Mouse (Mus musculus): Measurements from ENCODE around the gene Akap13. TPM values are rescaled to one million over a fixed set of nuclear protein-coding genes. Genes with fewer than 3 reads are reported as not detected.

The Akap13 gene
- polyA plus RNA-seq, 1 experiment from 2014 or later = 48.5 TPM

GRCm38 (mm10) chr7:75587727-75588126 is 132.4 kb downstream of the Akap13 start:
- Histone ChIP-seq H3K9ac (no peak overlapping the region), H3K4me3 (no peak overlapping the region), H3K4me2 (replicated peaks) (no peak overlapping the region), H3K9me3 (no peaks in the 10 kb centered on the region), H3K36me3 (0 out of 2 replicates have a peak, but pooled peaks cover 6% of the 10 kb centered on the region), H3K4me1 (0 out of 2 replicates have a peak, but pooled peaks cover 4% of the 10 kb centered on the region), H3K27ac (no peak overlapping the region), H3K27me3 (no peaks in the 10 kb centered on the region)
- WGBS = 86% methylated on average over 5 of the region's 5 CpGs
- no peak for ATAC-seq (ENCODE audit: insufficient number of reproducible peaks, insufficient read depth, low FRiP score, low TSS enrichment)

- WGBS = 92% methylated on average over 8 of the region's 8 CpGs
- Histone ChIP-seq H3K27ac (no peak overlapping the region), H3K9ac (no peak overlapping the region), H3K36me3 (0 out of 2 replicates have a peak, but pooled peaks cover 6% of the 10 kb centered on the region), H3K4me2 (replicated peaks) (no peak overlapping the region), H3K4me1 (0 out of 2 replicates have a peak, but pooled peaks cover 4% of the 10 kb centered on the region), H3K4me3 (no peak overlapping the region), H3K27me3 (no peaks in the 10 kb centered on the region), H3K9me3 (no peaks in the 10 kb centered on the region)
- no peak for ATAC-seq (ENCODE audit: insufficient number of reproducible peaks, insufficient read depth, low FRiP score, low TSS enrichment)
Observed at GRCm38 (mm10) chr7:75589304-75589973, 134.1 kb downstream of the Akap13 start.

GRCm38 (mm10) chr7:75591961-75592360 is 136.6 kb downstream of the Akap13 start:
- ATAC-seq (ENCODE audit: insufficient number of reproducible peaks, insufficient read depth, low FRiP score, low TSS enrichment) = no peak
- H3K9me3 ChIP-seq = no peaks in the 10 kb centered on the region
- WGBS = 88% methylated on average over 1 of the region's 1 CpGs
- no peak overlapping the region for H3K4me2 ChIP-seq (replicated peaks)
- no peaks in the 10 kb centered on the region for H3K27me3 ChIP-seq
- H3K27ac ChIP-seq = no peak overlapping the region
- 0 out of 2 replicates have a peak, but pooled peaks cover 6% of the 10 kb centered on the region for H3K36me3 ChIP-seq
- no peak overlapping the region for H3K4me3 ChIP-seq
- peaks cover 6% of the 10 kb centered on the region; the same call in 1 of the 2 replicates for H3K4me1 ChIP-seq
- no peak overlapping the region for H3K9ac ChIP-seq

- Histone ChIP-seq H3K9me3 (no peaks in the 10 kb centered on the region), H3K9ac (no peak overlapping the region), H3K27me3 (no peaks in the 10 kb centered on the region), H3K4me2 (replicated peaks) (no peak overlapping the region), H3K4me3 (no peak overlapping the region), H3K4me1 (peaks cover 6% of the 10 kb centered on the region; the same call in 1 of the 2 replicates), H3K36me3 (0 out of 2 replicates have a peak, but pooled peaks cover 3% of the 10 kb centered on the region), H3K27ac (no peak overlapping the region)
- WGBS = 51% methylated on average over 5 of the region's 5 CpGs
- no peak for ATAC-seq (ENCODE audit: insufficient number of reproducible peaks, insufficient read depth, low FRiP score, low TSS enrichment)
Observed at GRCm38 (mm10) chr7:75594801-75595200, 139.5 kb downstream of the Akap13 start.

- Histone ChIP-seq H3K9ac (no peak overlapping the region), H3K9me3 (no peaks in the 10 kb centered on the region), H3K27ac (no peak overlapping the region), H3K27me3 (no peaks in the 10 kb centered on the region), H3K4me3 (no peak overlapping the region), H3K36me3 (0 out of 2 replicates have a peak, but pooled peaks cover 3% of the 10 kb centered on the region), H3K4me2 (replicated peaks) (no peak overlapping the region), H3K4me1 (peaks cover 6% of the 10 kb centered on the region; the same call in 1 of the 2 replicates)
- ATAC-seq (ENCODE audit: insufficient number of reproducible peaks, insufficient read depth, low FRiP score, low TSS enrichment) = no peak
Observed at GRCm38 (mm10) chr7:75595268-75595667, 139.9 kb downstream of the Akap13 start.

GRCm38 (mm10) chr7:75596058-75596748 is 140.9 kb downstream of the Akap13 start:
- Histone ChIP-seq H3K9ac (no peak overlapping the region), H3K4me2 (replicated peaks) (no peak overlapping the region), H3K9me3 (no peaks in the 10 kb centered on the region), H3K27me3 (no peaks in the 10 kb centered on the region), H3K4me3 (no peak overlapping the region), H3K27ac (no peak overlapping the region), H3K4me1 (peaks cover 6% of the 10 kb centered on the region; the same call in 1 of the 2 replicates), H3K36me3 (no peaks in the 10 kb centered on the region)
- WGBS = 67% methylated on average over 6 of the region's 6 CpGs
- ATAC-seq (ENCODE audit: insufficient number of reproducible peaks, insufficient read depth, low FRiP score, low TSS enrichment) = no peak

GRCm38 (mm10) chr7:75597840-75598239 is 142.5 kb downstream of the Akap13 start:
- WGBS = 91% methylated on average over 2 of the region's 2 CpGs
- no peak overlapping the region for H3K27ac ChIP-seq
- H3K9ac ChIP-seq = no peak overlapping the region
- peaks cover 6% of the 10 kb centered on the region; the same call in 1 of the 2 replicates for H3K4me1 ChIP-seq
- H3K36me3 ChIP-seq = no peaks in the 10 kb centered on the region
- H3K4me2 ChIP-seq (replicated peaks) = no peak overlapping the region
- H3K9me3 ChIP-seq = no peaks in the 10 kb centered on the region
- no peak for ATAC-seq (ENCODE audit: insufficient number of reproducible peaks, insufficient read depth, low FRiP score, low TSS enrichment)
- no peaks in the 10 kb centered on the region for H3K27me3 ChIP-seq
- H3K4me3 ChIP-seq = no peak overlapping the region

GRCm38 (mm10) chr7:75600360-75601075 is 145.2 kb downstream of the Akap13 start:
- H3K9ac ChIP-seq = no peak overlapping the region
- no peaks in the 10 kb centered on the region for H3K27me3 ChIP-seq
- no peak overlapping the region for H3K4me2 ChIP-seq (replicated peaks)
- no peak overlapping the region for H3K27ac ChIP-seq
- peaks cover 6% of the 10 kb centered on the region; the same call in 1 of the 2 replicates for H3K4me1 ChIP-seq
- no peak overlapping the region for H3K4me3 ChIP-seq
- WGBS = 86% methylated on average over 6 of the region's 6 CpGs
- no peaks in the 10 kb centered on the region for H3K36me3 ChIP-seq
- ATAC-seq (ENCODE audit: insufficient number of reproducible peaks, insufficient read depth, low FRiP score, low TSS enrichment) = no peak
- no peaks in the 10 kb centered on the region for H3K9me3 ChIP-seq

GRCm38 (mm10) chr7:75607248-75607647 is 151.9 kb downstream of the Akap13 start:
- no peak for ATAC-seq (ENCODE audit: insufficient number of reproducible peaks, insufficient read depth, low FRiP score, low TSS enrichment)
- 61% methylated on average over 3 of the region's 3 CpGs for WGBS
- H3K36me3 ChIP-seq = peaks cover 34% of the 10 kb centered on the region

GRCm38 (mm10) chr7:75608716-75609115 is 153.4 kb downstream of the Akap13 start:
- H3K27ac ChIP-seq = peak overlapping the region; percentile 69
- no peaks in the 10 kb centered on the region for H3K27me3 ChIP-seq
- H3K9ac ChIP-seq = no peak overlapping the region
- WGBS = 38% methylated on average over 5 of the region's 5 CpGs
- peaks cover 7% of the 10 kb centered on the region; the same call in 1 of the 2 replicates for H3K4me1 ChIP-seq
- H3K4me2 ChIP-seq (replicated peaks) = no peak overlapping the region
- H3K9me3 ChIP-seq = no peaks in the 10 kb centered on the region
- H3K36me3 ChIP-seq = peaks cover 34% of the 10 kb centered on the region
- ATAC-seq (ENCODE audit: insufficient number of reproducible peaks, insufficient read depth, low FRiP score, low TSS enrichment) = no peak
- H3K4me3 ChIP-seq = no peak overlapping the region

More at GRCm38 (mm10) chr7:75607248-75607647, 151.9 kb downstream of the Akap13 start:
- H3K27ac ChIP-seq = no peak overlapping the region
- H3K4me1 ChIP-seq = peaks cover 7% of the 10 kb centered on the region; the same call in 1 of the 2 replicates
- H3K9ac ChIP-seq = no peak overlapping the region
- H3K4me3 ChIP-seq = no peak overlapping the region
- no peaks in the 10 kb centered on the region for H3K27me3 ChIP-seq
- no peak overlapping the region for H3K4me2 ChIP-seq (replicated peaks)
- H3K9me3 ChIP-seq = no peaks in the 10 kb centered on the region

GRCm38 (mm10) chr7:75609456-75610262 is 154.3 kb downstream of the Akap13 start:
- Histone ChIP-seq H3K4me1 (peaks cover 7% of the 10 kb centered on the region; the same call in 1 of the 2 replicates), H3K27ac (peak overlapping the region; percentile 69), H3K9me3 (no peaks in the 10 kb centered on the region), H3K4me3 (no peak overlapping the region), H3K4me2 (replicated peaks) (no peak overlapping the region), H3K36me3 (peaks cover 34% of the 10 kb centered on the region), H3K27me3 (no peaks in the 10 kb centered on the region), H3K9ac (no peak overlapping the region)
- no peak for ATAC-seq (ENCODE audit: insufficient number of reproducible peaks, insufficient read depth, low FRiP score, low TSS enrichment)
- WGBS = 90% methylated on average over 14 of the region's 14 CpGs

Measured in embryonic facial prominence, embryonic 12.5 days (tissue).